Mouse (Mus musculus): ENCODE measurements around the gene Ccdc113. TPM values are rescaled to one million over a fixed set of nuclear protein-coding genes. Genes with fewer than 3 reads are reported as not detected.

Ccdc113 gene
- total RNA-seq, 2 experiments from 2014 or later = 0.60 to 1.0 TPM

DNA sequence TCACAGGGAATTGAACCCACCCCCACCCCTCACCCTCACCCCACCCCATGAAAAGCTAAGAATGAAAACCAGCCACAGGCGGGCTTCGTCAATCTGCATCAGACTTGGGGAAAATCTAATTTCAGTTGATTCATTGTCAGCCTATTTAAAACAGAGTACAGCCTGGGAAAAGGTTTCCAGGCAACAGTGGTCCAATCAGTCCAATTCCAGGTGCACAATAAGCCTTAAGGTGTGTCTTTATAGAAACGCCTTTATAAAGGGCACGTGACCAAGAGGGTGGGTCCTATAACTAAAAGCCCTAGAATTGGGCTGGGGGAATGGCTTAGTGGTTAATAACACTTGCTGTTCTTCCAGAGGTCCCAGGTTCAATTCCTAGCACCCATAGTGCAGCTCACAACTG, 1.7 kb upstream of the Ccdc113 start:
- intact Hi-C loops (cut with DNase I) = no loop called here
- no peak for DNase-seq

DNA sequence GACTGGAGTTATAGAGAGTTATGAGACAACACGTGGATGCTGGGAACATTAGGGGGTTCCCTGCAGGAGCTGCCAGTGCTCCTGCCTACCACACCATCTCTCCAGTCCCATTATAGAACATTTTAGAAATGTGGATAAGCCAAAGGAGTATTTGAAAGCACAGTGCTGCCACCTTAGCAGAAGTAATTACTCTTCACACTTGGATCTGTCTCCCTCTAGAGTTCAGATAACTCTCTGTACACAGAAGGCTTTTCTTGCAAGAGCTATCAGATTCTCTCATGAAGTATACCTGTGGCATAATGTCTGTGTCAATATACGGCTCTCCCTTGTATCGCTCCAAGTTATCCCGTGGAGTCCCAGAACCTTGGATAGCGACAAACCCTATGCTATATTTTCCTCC, 5.6 kb downstream of the Ccdc113 start:
- no peak for DNase-seq
- intact Hi-C loops (cut with DNase I) = loop anchor here (5.0 kb wide), 1 partner anchor 52 kb away; no protein-coding TSS in a partner anchor

DNA sequence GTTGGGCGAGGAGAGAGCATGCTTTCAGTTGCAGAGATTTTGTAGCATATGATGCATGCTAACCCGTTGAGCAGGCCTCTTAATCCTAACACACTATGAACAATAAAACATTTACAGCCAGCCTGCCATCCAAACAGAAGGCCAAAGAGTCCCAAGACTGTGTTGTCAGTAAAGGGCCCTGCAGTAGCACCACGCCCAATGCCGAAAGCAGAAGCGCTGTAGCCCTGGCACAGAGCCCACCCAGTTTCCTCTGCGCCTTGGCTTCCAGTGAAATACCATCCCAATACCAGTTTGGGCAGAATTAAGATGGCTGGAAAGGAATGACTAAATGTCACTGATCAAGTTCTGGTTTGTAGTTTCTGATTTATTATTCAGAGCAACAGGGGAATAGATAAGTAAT, 8.3 kb downstream of the Ccdc113 start:
- DNase-seq = no peak
- intact Hi-C loops (cut with DNase I) = no loop called here

DNA sequence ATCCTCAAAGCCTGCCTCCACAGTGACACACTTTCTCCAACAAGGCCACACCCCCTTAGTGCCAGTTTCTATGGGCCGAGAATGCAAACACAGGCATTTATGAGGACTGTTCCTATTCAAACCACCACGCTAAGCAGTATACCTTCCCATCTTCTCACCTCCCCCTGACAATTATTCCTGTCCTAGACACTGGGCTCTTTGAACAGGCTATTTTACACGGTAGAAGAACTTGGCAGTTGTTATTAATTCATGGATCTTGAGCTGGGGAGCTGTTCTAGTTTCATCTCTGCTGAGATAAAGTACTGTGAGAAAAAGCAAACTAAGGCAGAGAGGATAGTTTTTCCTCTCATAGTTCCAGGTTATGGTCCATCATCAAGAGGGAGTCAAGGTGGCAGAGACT, 9.2 kb downstream of the Ccdc113 start:
- no peak for DNase-seq
- intact Hi-C loops (cut with DNase I) = no loop called here

DNA sequence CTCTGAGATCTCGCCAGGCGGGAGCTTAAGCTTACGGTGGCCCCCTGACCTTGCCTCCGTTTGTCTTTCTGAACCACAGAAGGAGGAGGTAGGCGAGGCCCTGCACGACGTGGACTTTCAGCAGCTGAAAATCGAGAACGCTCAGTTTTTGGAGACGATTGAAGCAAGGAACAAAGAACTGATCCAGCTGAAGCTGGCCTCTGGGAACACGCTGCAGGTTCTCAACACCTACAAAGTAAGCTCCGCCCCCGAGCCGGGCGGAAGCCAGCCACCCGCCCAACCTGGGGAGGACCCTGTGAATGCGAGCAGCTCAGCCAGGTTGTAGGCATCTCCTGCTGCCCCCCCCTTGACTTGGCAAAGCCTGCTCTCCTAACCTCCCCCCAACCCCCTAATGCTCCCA, 11.9 kb downstream of the Ccdc113 start:
- intact Hi-C loops (cut with DNase I) = no loop called here
- DNase-seq = no peak

DNA sequence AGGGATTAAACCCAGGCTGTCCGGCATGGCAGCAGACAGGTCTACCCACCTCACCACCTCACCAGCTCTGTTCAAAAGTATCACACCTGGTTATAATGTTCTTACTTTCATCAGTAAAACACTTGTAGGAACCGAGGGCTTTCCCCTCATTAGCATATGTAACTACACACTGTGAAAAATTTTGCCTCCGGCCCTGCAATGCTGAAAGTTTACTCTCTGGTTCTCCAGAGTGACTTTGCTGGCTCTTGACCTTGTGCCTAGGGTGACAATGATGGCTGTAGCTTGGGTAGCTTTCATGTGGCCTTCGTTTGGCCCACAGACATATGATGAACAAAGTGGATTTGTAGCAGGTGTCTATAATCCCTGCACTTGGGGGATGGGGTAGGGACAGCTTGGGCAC, 13.1 kb downstream of the Ccdc113 start:
- no peak for DNase-seq
- intact Hi-C loops (cut with DNase I) = no loop called here

DNA sequence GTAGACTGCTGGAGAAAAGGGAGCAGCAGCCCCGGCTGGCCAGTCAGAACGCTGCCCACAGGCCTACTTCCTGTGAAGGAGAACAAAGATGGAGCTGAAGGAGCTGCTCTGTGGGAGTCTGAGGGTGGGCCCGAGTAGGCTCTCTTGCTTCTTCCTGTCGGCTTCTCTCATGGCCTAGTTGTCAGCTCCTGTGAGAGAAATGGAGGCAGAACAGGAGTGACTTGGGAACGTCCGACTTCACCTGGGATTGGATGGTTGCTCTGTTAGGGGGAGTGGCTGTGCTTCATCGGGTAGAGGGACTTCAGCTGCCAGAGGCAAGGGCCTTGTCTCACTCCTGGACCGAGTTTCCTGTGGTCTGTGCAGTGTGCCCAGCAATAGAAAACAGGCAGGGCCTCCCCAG, 14.0 kb downstream of the Ccdc113 start:
- intact Hi-C loops (cut with DNase I) = no loop called here
- DNase-seq = no peak

DNA sequence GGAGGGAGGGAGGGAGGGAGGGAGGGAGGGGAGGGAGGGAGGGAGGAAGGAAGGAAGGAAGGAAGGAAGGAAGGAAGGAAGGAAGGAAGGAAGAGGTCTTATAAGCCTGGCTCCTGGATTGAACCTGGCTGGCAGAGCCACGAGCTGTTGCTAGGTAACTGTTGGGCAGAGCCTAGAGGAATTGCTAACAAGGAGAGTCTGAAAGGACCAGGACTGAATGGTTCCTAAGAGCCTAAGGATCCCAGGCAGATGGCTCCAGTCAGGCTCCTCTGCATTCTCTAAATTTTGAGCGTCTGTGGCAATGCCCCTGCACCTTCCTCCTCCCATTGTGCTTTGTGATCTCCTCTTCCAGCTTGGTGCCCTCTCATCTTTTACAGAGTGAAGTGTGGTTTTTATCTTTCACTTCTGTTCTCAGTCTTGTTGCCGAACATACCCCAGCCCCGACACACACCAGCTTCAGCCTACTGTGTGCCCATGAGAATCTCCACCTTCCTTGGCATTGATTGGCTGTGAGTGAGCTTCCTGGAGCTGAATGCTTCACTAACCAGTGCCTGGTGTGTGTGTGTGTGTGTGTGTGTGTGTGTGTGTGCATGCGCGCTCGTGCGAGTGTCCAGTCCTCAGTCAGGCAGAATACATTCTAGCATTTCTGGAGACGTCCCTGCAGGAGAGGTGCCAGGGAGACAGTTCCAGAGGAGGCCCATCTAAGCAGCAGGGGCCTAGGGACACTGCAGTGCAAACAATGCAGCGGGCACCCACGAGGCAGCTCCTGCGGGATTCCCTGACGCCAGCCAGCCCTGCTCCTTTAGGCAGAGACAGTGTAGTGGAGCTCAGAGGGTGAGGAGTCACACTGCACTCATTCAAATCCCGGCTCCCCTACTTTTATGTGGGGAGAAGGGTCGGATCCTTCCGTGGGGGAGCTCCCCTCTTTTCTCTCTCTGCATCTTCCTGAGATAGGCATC, 16.3 kb downstream of the Ccdc113 start:
- intact Hi-C loops (cut with DNase I) = no loop called here
- DNase-seq = peak; percentile 31

DNA sequence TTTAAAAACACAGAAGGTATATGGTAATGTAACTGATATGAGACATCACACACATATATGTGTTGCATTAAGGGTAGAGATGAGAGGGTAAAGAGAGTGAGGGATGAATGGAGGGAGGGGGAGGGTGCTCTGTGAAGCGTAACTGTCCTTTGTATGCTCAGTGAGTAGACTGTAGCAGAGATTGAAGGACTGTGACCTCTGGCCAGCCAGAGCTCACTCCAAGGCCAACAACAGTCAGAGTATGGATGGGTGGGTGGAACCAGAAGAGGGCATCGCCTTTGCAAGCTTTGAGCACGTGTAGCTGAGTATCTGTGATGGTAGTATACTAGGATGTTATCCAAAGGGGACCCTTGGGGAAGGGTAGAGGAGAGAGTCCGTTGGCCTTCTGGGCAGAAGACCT, 17.7 kb downstream of the Ccdc113 start:
- DNase-seq = no peak
- intact Hi-C loops (cut with DNase I) = no loop called here

DNA sequence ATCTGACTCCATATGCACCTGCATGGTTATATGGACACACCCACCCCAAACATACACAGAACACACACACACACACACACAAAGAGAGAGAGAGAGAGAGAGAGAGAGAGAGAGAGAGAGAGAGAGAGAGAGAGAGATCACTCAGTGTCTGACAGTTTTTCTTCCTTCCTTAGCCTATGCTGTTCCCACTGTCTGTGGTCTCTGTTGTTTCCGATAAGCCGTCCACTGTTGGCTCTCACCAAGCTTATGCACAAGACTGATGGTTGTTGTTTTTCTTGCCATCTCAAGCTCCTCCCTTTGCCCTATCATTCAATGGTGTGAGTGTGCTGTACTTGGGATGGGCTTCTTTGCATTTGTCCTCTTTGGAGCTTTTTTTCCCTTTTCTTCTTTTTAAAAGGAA, 22.1 kb downstream of the Ccdc113 start:
- intact Hi-C loops (cut with DNase I) = no loop called here

DNA sequence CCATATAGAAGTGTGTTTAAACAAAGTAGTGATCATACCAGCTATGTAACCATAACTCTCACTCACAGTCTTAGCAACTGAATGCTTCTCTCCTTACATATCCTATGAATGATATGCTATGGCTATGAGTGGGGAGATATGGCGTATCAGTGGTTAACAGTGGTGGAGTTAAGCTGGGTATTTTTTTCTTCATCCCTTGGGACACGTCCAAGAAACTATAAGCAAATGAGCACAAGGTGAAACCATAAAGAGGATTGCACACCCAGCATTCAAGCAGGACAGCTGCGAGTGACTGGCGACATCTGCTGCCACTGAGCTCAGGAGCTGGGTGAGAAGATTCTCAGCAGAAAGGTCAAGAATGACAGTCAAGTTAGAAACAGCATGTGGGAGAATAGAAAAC, 32.3 kb downstream of the Ccdc113 start:
- DNase-seq = no peak
- intact Hi-C loops (cut with DNase I) = no loop called here

More for the DNA sequence above, 22.1 kb downstream of the Ccdc113 start:
- DNase-seq = no peak

DNA sequence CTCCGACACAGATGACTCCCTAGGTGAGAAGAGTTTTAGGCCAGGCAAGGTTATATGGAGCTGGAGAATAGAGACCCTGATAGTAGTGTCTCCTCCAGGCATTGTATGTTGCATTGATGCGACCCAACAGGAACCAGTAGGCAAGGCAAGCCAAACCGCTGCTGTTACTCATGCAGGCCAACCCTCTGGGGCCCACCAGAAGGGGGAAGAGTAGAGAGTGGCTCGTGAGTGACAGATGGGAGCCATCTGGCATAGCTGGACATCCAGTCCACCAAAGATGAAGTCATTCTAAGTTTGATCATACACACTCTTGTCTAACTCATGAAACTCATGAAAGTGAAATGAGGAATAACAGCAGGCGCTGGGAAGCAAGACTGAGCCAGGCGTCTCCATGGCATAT, 32.9 kb downstream of the Ccdc113 start:
- intact Hi-C loops (cut with DNase I) = no loop called here
- DNase-seq = peak; percentile 44

DNA sequence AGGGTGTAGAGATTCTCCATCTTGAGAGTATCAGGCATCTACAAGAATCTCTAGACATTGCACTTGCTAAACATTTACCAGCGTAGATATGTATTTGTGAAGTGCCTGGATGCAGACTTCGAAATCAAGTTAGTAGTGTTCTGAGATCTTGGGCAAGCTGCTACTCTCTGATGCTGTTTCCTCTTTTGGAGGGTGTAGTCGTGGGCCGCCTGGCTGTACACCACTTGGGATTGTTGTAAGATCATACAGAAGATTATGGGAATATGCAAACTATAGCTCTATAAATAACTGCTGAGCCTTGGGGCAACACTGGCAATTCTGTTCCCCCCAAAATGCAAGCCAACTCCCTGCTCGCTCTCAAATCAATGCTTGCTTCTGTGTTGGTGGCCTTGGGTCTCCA, 39.3 kb downstream of the Ccdc113 start:
- intact Hi-C loops (cut with DNase I) = no loop called here

DNA sequence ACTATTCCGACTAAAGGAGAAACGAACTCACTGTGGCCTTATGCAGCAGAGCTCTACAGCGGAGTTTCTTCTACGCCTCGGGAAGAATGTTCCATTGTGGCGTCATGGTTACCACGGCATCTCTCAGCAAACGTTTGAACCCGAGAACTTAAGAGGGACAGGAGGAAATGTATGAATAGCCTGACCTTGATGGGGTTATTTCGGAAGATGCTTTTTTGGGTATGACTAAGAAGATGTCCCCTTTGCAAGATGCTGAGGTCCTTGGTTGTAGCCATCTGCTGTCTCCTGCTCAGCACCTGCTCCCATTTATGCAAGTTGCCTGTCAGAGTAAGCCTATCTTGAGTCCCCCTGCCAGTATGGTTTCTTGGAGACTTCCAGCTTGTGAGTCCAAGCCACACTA, 42.4 kb downstream of the Ccdc113 start, which contains the start of gene Prss54:
Gene Prss54 (minus strand): TSS at position 101 of the 400 bp plus-strand sequence.
- DNase-seq = no peak

More for the DNA sequence above, 39.3 kb downstream of the Ccdc113 start:
- no peak for DNase-seq

DNA sequence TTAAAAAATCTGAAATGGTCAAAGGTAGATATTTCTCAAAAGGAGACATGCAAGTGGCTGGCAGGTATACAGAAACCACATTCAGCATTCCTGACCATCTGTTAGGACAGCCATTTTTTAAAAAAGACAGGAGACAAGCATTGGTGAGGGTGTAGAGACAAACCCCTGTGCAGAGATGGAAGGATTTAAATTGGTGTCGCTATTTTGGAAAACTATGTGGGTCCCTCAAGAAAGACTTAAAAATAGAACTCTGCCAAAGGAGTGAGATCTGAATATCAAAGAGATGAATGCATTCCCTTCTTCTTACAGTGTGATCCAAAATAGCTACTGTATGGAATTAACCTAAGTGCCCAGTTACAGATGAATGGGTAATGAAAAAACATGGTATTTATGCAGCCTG, 53.5 kb downstream of the Ccdc113 start:
- intact Hi-C loops (cut with DNase I) = no loop called here
- no peak for DNase-seq

More for the DNA sequence above, 42.4 kb downstream of the Ccdc113 start, which contains the start of gene Prss54:
- intact Hi-C loops (cut with DNase I) = no loop called here

DNA sequence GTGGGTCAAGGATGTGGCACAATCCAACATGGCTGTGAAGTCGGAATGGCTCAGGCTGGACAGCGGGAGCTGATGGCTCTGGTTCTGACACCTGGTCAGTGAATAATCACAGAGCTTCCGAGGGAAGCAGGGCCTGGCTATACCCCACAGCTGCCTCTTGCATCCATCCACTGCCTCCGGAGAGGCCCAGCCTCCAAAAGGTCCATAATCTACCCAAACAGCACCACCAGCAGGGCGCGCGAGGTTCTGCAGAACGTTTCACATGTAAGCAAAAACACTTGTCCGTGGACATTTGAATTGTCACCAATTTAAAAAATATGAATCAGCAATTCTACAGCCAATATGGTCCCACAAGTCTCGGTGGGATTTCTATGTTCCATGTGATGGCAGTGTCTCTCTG, 55.4 kb downstream of the Ccdc113 start:
- intact Hi-C loops (cut with DNase I) = no loop called here
- DNase-seq = no peak

DNA sequence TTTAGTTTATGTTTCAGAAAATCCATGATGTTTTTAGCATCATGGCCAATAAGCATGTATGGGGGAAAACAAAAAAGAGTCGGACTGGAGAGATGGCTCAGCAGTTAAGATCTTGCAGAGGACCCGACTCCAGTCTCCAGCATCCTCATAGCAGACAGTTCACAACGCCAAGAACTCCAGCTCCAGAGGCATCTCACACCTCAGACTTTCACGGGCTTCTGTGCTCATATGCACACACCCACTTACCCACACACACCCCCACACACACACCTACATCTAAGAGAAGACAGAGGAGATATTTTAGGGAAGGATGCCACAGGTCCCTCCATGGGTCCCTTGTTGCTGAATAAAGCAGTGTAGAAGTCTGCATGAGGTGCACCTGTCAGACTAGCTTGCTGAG, 56.7 kb downstream of the Ccdc113 start:
- no peak for DNase-seq

DNA sequence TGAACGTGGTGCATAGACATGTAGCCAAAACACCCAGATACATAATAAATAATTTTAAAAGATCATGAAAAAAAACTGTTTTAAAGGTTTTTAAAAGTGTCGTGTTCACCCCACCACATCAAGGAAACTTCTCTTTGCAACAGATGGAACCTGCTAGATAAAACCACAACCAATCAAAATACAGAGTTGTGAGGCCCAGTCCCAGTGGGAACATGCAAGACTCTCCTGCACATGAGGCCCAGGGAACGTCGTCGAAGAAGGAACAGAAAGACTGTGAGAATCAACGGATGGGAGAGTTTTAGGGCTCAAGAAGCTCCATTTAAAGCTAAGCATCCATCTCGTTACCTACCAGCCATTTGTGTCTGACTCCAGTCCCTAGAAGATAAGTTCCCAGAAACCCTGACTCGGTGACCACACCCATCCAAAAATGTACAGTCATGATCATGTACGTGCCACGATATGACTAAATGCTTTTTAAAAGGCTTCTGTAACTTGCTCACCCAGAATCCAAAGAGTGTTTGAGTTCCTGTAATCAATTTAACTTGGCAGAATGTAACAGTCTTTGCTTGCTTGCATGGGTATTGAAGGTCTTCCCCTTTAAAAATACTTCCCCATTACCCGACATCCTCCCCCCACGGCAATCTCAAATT, 58.4 kb downstream of the Ccdc113 start:
- no peak for DNase-seq
- intact Hi-C loops (cut with DNase I) = no loop called here

More for the DNA sequence above, 56.7 kb downstream of the Ccdc113 start:
- intact Hi-C loops (cut with DNase I) = no loop called here

DNA sequence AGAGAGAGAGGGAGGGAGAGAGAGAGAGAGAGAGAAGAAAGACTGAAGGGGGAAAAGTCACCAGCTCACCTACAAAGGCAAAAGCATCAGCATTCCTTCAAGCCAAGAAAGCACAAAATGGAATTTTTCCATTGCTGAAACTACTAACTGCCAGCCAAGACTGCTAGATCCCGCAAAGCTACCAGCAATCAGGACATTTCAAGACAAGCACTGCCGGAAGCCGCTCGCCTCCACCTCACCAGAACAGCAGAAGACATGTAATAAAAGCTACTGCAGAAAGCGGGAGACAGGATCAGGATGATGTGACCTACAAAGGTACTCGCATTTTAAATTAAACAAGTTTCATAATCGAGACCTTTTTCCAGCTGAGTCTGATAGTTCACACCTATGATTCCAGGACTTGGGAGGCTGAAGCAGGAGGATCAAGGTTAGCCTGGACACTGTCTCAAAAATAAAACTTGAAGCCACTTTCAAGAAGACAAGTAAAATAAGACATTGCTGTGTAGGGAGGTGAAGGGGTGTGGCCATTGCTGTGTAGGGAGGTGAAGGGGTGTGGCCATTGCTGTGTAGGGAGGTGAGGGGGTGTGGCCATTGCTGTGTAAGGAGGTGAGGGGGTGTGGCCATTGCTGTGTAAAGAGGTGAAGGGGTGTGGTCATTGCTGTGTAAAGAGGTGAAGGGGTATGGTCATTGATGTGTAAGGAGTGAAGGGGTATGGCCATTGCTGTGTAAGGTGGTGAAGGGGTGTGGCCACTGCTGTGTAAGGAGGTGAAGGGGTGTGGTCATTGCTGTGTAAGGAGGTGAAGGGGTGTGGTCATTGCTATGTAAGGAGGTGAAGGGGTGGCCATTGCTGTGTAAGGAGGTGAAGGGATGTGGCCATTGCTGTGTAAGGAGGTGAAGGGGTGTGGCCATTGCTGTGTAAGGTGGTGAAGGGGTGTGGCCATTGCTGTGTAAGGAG, 59.8 kb downstream of the Ccdc113 start:
- DNase-seq = no peak
- intact Hi-C loops (cut with DNase I) = no loop called here

DNA sequence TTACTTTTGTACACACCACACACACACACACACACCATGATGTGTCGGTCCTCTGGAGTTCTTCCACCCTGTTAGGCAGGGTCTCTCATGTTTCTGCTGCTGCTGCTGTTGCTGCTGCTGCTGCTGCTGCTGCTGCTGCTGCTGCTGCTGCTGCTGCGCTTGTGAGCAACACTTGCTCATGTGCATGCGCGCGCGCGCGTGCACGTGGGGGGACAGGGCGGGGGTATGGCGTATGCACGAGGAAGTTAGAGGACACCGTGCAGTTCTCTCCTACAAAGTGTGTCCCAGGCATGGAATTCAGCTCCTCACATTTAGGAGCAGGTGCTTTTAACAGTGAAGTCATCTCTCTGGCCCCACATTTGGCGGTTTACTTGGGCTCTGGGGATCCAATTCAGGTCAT, 61.2 kb downstream of the Ccdc113 start:
- intact Hi-C loops (cut with DNase I) = no loop called here

DNA sequence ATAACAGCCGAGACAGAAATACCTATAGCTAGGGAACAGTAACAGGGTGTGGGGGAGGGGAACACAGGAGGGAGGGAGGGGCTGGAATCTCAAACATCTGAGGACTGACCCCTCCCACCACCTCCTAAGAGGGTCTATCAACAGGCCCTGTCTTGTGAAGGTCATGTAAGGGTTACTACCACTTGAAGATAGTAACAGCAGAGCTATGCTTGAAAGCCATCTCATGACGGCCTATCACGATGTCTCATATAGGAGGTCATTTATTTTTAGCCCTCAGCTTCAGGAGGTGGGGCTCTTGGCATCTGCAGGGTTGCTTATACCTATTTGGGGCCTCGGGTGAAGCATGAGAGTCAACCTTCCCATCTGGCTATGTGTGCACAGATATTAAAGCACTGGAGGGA, 63.0 kb downstream of the Ccdc113 start:
- no peak for DNase-seq
- intact Hi-C loops (cut with DNase I) = no loop called here

More for the DNA sequence above, 61.2 kb downstream of the Ccdc113 start:
- no peak for DNase-seq
